In the genomic region with DNA sequence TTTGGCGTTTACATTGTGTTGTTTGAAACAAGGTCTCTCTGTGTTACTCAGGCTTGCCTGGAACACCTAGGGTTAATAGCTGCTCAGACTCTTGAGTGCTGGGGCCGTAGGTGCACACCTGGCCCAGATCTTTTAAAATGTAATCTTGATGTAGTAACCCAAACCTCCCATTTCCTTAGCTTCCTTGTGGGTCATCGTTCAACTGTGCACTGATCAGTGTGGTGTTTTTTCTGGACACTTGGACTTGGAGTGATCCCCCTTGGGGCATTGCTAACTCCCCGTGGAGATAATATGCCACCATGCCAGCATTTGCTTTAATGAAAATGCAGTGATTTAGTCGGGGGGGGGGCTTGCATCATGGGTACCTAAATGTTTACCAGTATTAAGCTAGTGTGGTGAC, we compare ENCODE assay signal across 10 mouse cellular contexts.
DNase-seq lines count a peak whose midpoint lies in the region; ATAC-seq lines count a peak whose summit lies in the region.
"Had no signal": no experiment of that assay in that cellular context is flagged by ENCODE, and none has a peak within 500 bp of the region (broad histone marks: within the 10 kb centered on the region; RNA-seq: fewer than 3 reads in every experiment).

No protein-coding gene starts in this region.

- peak; percentile 10 for DNase-seq in left cerebral cortex, postnatal 4 days
- DNase-seq in left cerebral cortex, adult 8-10 months (ENCODE audit: low spot score in 2 of 2) = no peak
- no peak for DNase-seq in forebrain, embryonic 11.5 days (ENCODE audit: low spot score)
- no peak for DNase-seq in adipocyte (ENCODE audit: low spot score)
- DNase-seq in right cerebral cortex, postnatal 10 days (ENCODE audit: low spot score in 2 of 2) = no peak
- no peak for DNase-seq in layer of hippocampus, postnatal 25 days (ENCODE audit: extremely low spot score in 1 of 2, low spot score in 1 of 2)
- DNase-seq: right cerebral cortex, postnatal 4 days had no signal

- H3K4me2 ChIP-seq in forebrain, embryonic 11.5 days (ENCODE audit: low read depth, low read length, severe bottlenecking) = no peak overlapping the region
- H3K4me2 ChIP-seq in intestine, embryonic 16.5 days (ENCODE audit: low read depth, low read length) = no peak overlapping the region
- no peak overlapping the region for H3K4me2 ChIP-seq in neural tube, embryonic 13.5 days

- no peak overlapping the region for H3K9ac ChIP-seq in forebrain, embryonic 11.5 days (ENCODE audit: low read length)
- H3K9ac ChIP-seq in intestine, embryonic 16.5 days (ENCODE audit: low read depth, low read length) = no peak overlapping the region
- H3K9ac ChIP-seq in neural tube, embryonic 13.5 days = no peak overlapping the region; the same call in 1 of the 2 replicates

- no peaks in the 10 kb centered on the region for H3K27me3 ChIP-seq in forebrain, embryonic 11.5 days (ENCODE audit: control insufficient read depth, insufficient read depth, low read length)
- H3K27me3 ChIP-seq in intestine, embryonic 16.5 days (replicated peaks; ENCODE audit: control insufficient read depth, insufficient read depth, low read length) = no peaks in the 10 kb centered on the region
- H3K27me3 ChIP-seq in neural tube, embryonic 13.5 days = no peaks in the 10 kb centered on the region
- H3K27me3 ChIP-seq: Patski had no signal

- WGBS in forebrain, embryonic 11.5 days = 53% methylated on average over 5 of the region's 5 CpGs
- WGBS in intestine, embryonic 16.5 days = 24% methylated on average over 5 of the region's 5 CpGs
- 49% methylated on average over 5 of the region's 5 CpGs for WGBS in neural tube, embryonic 13.5 days

- no peaks in the 10 kb centered on the region for H3K36me3 ChIP-seq in forebrain, embryonic 11.5 days (ENCODE audit: control insufficient read depth, insufficient read depth, low read length)
- H3K36me3 ChIP-seq in intestine, embryonic 16.5 days (ENCODE audit: control insufficient read depth, insufficient read depth, low read length) = no peaks in the 10 kb centered on the region
- no peaks in the 10 kb centered on the region for H3K36me3 ChIP-seq in neural tube, embryonic 13.5 days

- peak; percentile 16; the same call in 1 of the 2 replicates for ATAC-seq in forebrain, embryonic 11.5 days (replicated peaks; ENCODE audit: low FRiP score)
- ATAC-seq in intestine, embryonic 16.5 days = peak; percentile 36
- ATAC-seq in neural tube, embryonic 13.5 days (ENCODE audit: low read depth) = 0 out of 2 replicates have a peak, but pooled peaks have one; percentile 29
- ATAC-seq: Patski had no signal

- no peak overlapping the region for H3K4me3 ChIP-seq in forebrain, embryonic 11.5 days (ENCODE audit: low read depth, low read length)
- H3K4me3 ChIP-seq in intestine, embryonic 16.5 days (ENCODE audit: low read length) = no peak overlapping the region
- no peak overlapping the region for H3K4me3 ChIP-seq in neural tube, embryonic 13.5 days

- peaks cover 7% of the 10 kb centered on the region for H3K4me1 ChIP-seq in forebrain, embryonic 11.5 days (replicated peaks; ENCODE audit: control insufficient read depth, insufficient read depth, low read length)
- H3K4me1 ChIP-seq in intestine, embryonic 16.5 days (ENCODE audit: control insufficient read depth, insufficient read depth, low read length) = peaks cover 25% of the 10 kb centered on the region
- H3K4me1 ChIP-seq in neural tube, embryonic 13.5 days (replicated peaks) = peaks cover 50% of the 10 kb centered on the region

- no peaks in the 10 kb centered on the region for H3K9me3 ChIP-seq in forebrain, embryonic 11.5 days (ENCODE audit: control insufficient read depth, low read length)
- H3K9me3 ChIP-seq in intestine, embryonic 16.5 days (ENCODE audit: control insufficient read depth, low read length) = no peaks in the 10 kb centered on the region
- no peaks in the 10 kb centered on the region for H3K9me3 ChIP-seq in neural tube, embryonic 13.5 days

- intact Hi-C loops in left cerebral cortex, postnatal 4 days (cut with DNase I) = no loop called here

- H3K27ac ChIP-seq in forebrain, embryonic 11.5 days (ENCODE audit: low read depth, low read length) = no peak overlapping the region
- peak overlapping the region; percentile 75 for H3K27ac ChIP-seq in intestine, embryonic 16.5 days (ENCODE audit: low read length)
- H3K27ac ChIP-seq in neural tube, embryonic 13.5 days (replicated peaks) = 0 out of 2 replicates have a peak overlapping the region, but pooled peaks have one; percentile 46
